Comparison of ENCODE assay signal across 28 mouse cellular contexts in genomic region chr4:140196717-140197116, GRCm38 (mm10). TPM values are rescaled to one million over a fixed set of nuclear protein-coding genes. Genes with fewer than 3 reads are reported as not detected.
DNase-seq lines count a peak whose midpoint lies in the region; ATAC-seq and TF ChIP-seq lines count a peak whose summit lies in the region.
"Had no signal": no experiment of that assay in that cellular context is flagged by ENCODE, and none has a peak within 500 bp of the region (broad histone marks: within the 10 kb centered on the region; RNA-seq: fewer than 3 reads in every experiment).

No protein-coding gene starts in this region.

- peaks cover 5% of the 10 kb centered on the region; the same call in 1 of the 2 replicates for H3K4me1 ChIP-seq in hindbrain, postnatal 0 days (ENCODE audit: insufficient read depth, low read length)
- peaks cover 20% of the 10 kb centered on the region for H3K4me1 ChIP-seq in hindbrain, embryonic 10.5 days (replicated peaks)
- H3K4me1 ChIP-seq in cerebellum, adult 2 months (ENCODE audit: control insufficient read depth, insufficient read depth, low read length) = peaks cover 46% of the 10 kb centered on the region
- H3K4me1 ChIP-seq: forebrain, embryonic 10.5 days; heart, embryonic 12.5 days; liver, embryonic 15.5 days; lung, embryonic 15.5 days had no signal

- no peaks in the 10 kb centered on the region for H3K9me3 ChIP-seq in hindbrain, postnatal 0 days (ENCODE audit: low read length)
- H3K9me3 ChIP-seq in hindbrain, embryonic 10.5 days = no peaks in the 10 kb centered on the region
- H3K9me3 ChIP-seq: forebrain, embryonic 10.5 days; heart, embryonic 12.5 days; kidney, embryonic 15.5 days; liver, embryonic 15.5 days; lung, embryonic 15.5 days had no signal

- H3K9ac ChIP-seq in hindbrain, postnatal 0 days (replicated peaks; ENCODE audit: low read length) = no peak overlapping the region
- H3K9ac ChIP-seq: heart, embryonic 12.5 days; kidney, embryonic 15.5 days; liver, embryonic 15.5 days; lung, embryonic 15.5 days had no signal

- no peak overlapping the region for H3K4me3 ChIP-seq in hindbrain, postnatal 0 days (ENCODE audit: low read length)
- no peak overlapping the region for H3K4me3 ChIP-seq in hindbrain, embryonic 10.5 days
- H3K4me3 ChIP-seq in cerebellum, adult 2 months (replicated peaks; ENCODE audit: insufficient read depth, low read depth, low read length) = no peak overlapping the region
- H3K4me3 ChIP-seq: forebrain, embryonic 10.5 days; heart, embryonic 12.5 days; kidney, embryonic 15.5 days; liver, embryonic 15.5 days; lung, embryonic 15.5 days; myocyte had no signal

- no peak for TF ChIP-seq POLR2A in cerebellum, adult 2 months (IDR thresholded peaks at IDR 0.05; ENCODE audit: borderline replicate concordance, insufficient read depth, low read length)

- H3K36me3 ChIP-seq in hindbrain, postnatal 0 days (ENCODE audit: insufficient read depth, low read length) = no peaks in the 10 kb centered on the region
- H3K36me3 ChIP-seq in hindbrain, embryonic 10.5 days = no peaks in the 10 kb centered on the region
- H3K36me3 ChIP-seq: forebrain, embryonic 10.5 days; G1E; heart, embryonic 12.5 days; kidney, embryonic 15.5 days; liver, embryonic 15.5 days; lung, embryonic 15.5 days had no signal

- no peak overlapping the region; the same call in 1 of the 2 replicates for H3K27ac ChIP-seq in hindbrain, postnatal 0 days
- H3K27ac ChIP-seq in hindbrain, embryonic 10.5 days = no peak overlapping the region
- H3K27ac ChIP-seq in cerebellum, adult 2 months (ENCODE audit: insufficient read depth, low read length) = no peak overlapping the region
- H3K27ac ChIP-seq: forebrain, embryonic 10.5 days; kidney, embryonic 15.5 days; liver, embryonic 15.5 days; lung, embryonic 15.5 days; macrophage had no signal

- no peak for ATAC-seq in hindbrain, postnatal 0 days
- ATAC-seq: forebrain, embryonic 16.5 days; intestine, postnatal 0 days; Patski had no signal

- H3K27me3 ChIP-seq in hindbrain, postnatal 0 days (ENCODE audit: insufficient read depth, low read length) = no peaks in the 10 kb centered on the region
- H3K27me3 ChIP-seq in hindbrain, embryonic 10.5 days (ENCODE audit: insufficient read depth, poor library complexity, severe bottlenecking) = no peaks in the 10 kb centered on the region
- no peaks in the 10 kb centered on the region for H3K27me3 ChIP-seq in cerebellum, adult 2 months (ENCODE audit: control insufficient read depth, insufficient read depth, low read length)
- H3K27me3 ChIP-seq: liver, embryonic 15.5 days had no signal

- no peak overlapping the region for H3K4me2 ChIP-seq in hindbrain, postnatal 0 days (ENCODE audit: low read depth, low read length)
- H3K4me2 ChIP-seq: heart, embryonic 12.5 days; kidney, embryonic 15.5 days; liver, embryonic 15.5 days; lung, embryonic 15.5 days had no signal

- DNase-seq in hindbrain, postnatal 0 days (ENCODE audit: low spot score) = peak; percentile 42
- DNase-seq in hindbrain, embryonic 10.5 days (ENCODE audit: low spot score) = no peak
- peak; percentile 68 for DNase-seq in cerebellum, adult 11 months
- DNase-seq in cerebellum, adult 2 months = peak; percentile 77 to 84
- peak; percentile 74 to 78 for DNase-seq in cerebellum, postnatal 36 days
- no peak for DNase-seq in lung, postnatal 4 days
- DNase-seq in gastrocnemius, postnatal 36 days = no peak
- no peak for DNase-seq in kidney, postnatal 4 days
- DNase-seq: adrenal gland, adult 2 months; B cell, adult 2 months; gastrocnemius, postnatal 14 days; heart, adult 18-20 months; heart, postnatal 10 days; kidney, postnatal 36 days; layer of hippocampus, adult 9-11 months had no signal

- 48% methylated on average over 9 of the region's 9 CpGs for WGBS in hindbrain, postnatal 0 days
- 69% methylated on average over 9 of the region's 9 CpGs for WGBS in hindbrain, embryonic 10.5 days
- 21% methylated on average over 9 of the region's 9 CpGs for WGBS in cerebellum, adult 2 months

- intact Hi-C loops in gastrocnemius, postnatal 36 days (cut with DNase I) = no loop called here

- TF ChIP-seq CTCF in hindbrain, postnatal 0 days (IDR thresholded peaks at IDR 0.05; ENCODE audit: low read depth) = peak; percentile 28; the same call in 1 of the 2 replicates
- peak; percentile 64 for TF ChIP-seq CTCF in cerebellum, adult 2 months (IDR thresholded peaks at IDR 0.05; ENCODE audit: borderline replicate concordance, insufficient read depth, low read depth, low read length)

RNA-seq across cellular contexts. Expression of gene Igsf21, which starts 49.9 kb away (rescaled TPM):
- total RNA-seq in hindbrain, postnatal 0 days (2014; rRNA removed) = 175 and 176 TPM in 2 replicates
- polyA plus RNA-seq in hindbrain, postnatal 0 days (2015; fragmentation: Nextera tagmentation; extraction: Ambion mirVana) = 125 and 127 TPM in 2 replicates
- 6.7 and 13.8 TPM in 2 replicates for polyA plus RNA-seq in hindbrain, embryonic 10.5 days (2016; fragmentation: Nextera tagmentation; extraction: Ambion mirVana)
- 55.2 and 63.4 TPM in 2 replicates for polyA plus RNA-seq in cerebellum, adult 2 months (2012; rRNA removed)
- total RNA-seq in gastrocnemius, postnatal 36 days (2021) = under 1 TPM in 1 of 2 experiments, not detected in 1; 0.18 TPM
- total RNA-seq: CH12.LX; G1E; neutrophil, adult 5-6 weeks had no signal
- polyA plus RNA-seq: G1E, macrophage, myocyte, Patski had no signal

Comparison
In these comparisons a context has a peak if more than half of its experiments do, and no peak if none do; other contexts are left out.
1. DNase-seq: peak in hindbrain, postnatal 0 days (single experiment), cerebellum, adult 11 months (single experiment), cerebellum, adult 2 months (2 of 2) and cerebellum, postnatal 36 days (2 of 2); none in hindbrain, embryonic 10.5 days (single experiment), lung, postnatal 4 days (0 of 2), gastrocnemius, postnatal 36 days (0 of 2) and kidney, postnatal 4 days (0 of 2).